Mouse (Mus musculus) hindbrain, embryonic 10.5 days (tissue): Measurements from ENCODE around the gene Gmppa. TPM values are rescaled to one million over a fixed set of nuclear protein-coding genes. Genes with fewer than 3 reads are reported as not detected.

ENCODE experiments used
- DNase-seq: peaks from one replicate; pipeline ENCODE4 v3.0.0-alpha.2; 2017; ENCODE audit warnings: low spot score
- H3K27ac ChIP-seq: fragments of 300-500 bp; sonication (generic); 2 replicates; pipeline ENCODE4 v1.5.1; 2016; ENCODE audit warnings: mild to moderate bottlenecking, moderate library complexity
- H3K27me3 ChIP-seq: fragments of 300-500 bp; sonication (generic); 2 replicates; pipeline ENCODE4 v1.6.1; 2016; ENCODE audit warnings: mild to moderate bottlenecking; ENCODE audit not compliant: poor library complexity, insufficient read depth, severe bottlenecking
- H3K36me3 ChIP-seq: fragments of 300-500 bp; sonication (generic); 2 replicates; pipeline ENCODE4 v1.6.1; 2016; ENCODE audit warnings: mild to moderate bottlenecking, moderate library complexity
- H3K4me1 ChIP-seq: fragments of 300-500 bp; sonication (generic); replicated peaks from 2 replicates; pipeline ENCODE4 v1.6.1; 2016; ENCODE audit warnings: mild to moderate bottlenecking
- H3K4me3 ChIP-seq: fragments of 300-500 bp; sonication (generic); 2 replicates; pipeline ENCODE4 v1.5.1; 2016; ENCODE audit warnings: mild to moderate bottlenecking, moderate library complexity
- H3K9me3 ChIP-seq: fragments of 300-500 bp; sonication (generic); 2 replicates; pipeline ENCODE4 v1.6.1; 2016; ENCODE audit warnings: mild to moderate bottlenecking, moderate library complexity
- WGBS: fragments of 180-500 bp; shearing (Covaris S2); methylation state at CpG from one replicate; pipeline ENCODE4 v1.1.7; 2016; 5-methylcytosine and 5-hydroxymethylcytosine counted together
- polyA plus RNA-seq: library from polyadenylated mRNA; unstranded; fragments of >200 nt; fragmentation: Nextera tagmentation; extraction: Ambion mirVana; gene quantifications from 2 replicates; pipeline ENCODE4 v1.2.1, GENCODE M21; 2016

Gmppa gene
- polyA plus RNA-seq, 1 experiment from 2014 or later: 91.2 TPM

DNA sequence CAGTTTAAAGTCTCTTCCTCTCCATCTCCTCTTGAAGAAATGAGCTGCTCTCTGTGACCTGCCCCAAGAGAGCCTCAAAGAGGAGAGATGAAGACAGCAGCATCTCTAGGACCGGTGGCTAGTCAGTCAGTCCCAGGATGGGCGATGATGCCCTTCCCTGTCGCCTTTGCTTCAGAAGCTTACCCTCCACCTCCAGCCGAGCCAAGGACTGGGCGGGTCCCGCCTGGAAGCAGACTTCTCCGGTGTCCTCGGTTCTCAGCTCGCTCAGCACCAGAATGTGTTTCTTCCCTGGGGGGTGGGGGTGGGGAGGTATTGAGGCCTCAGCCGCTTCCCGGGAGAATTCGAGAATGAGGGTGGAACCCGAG lies 51.3 kb downstream of the Gmppa start:
- WGBS: 1% methylated on average over 13 of the region's 13 CpGs
- H3K27me3 ChIP-seq: peaks cover 100% of the 10 kb centered on the region

DNA sequence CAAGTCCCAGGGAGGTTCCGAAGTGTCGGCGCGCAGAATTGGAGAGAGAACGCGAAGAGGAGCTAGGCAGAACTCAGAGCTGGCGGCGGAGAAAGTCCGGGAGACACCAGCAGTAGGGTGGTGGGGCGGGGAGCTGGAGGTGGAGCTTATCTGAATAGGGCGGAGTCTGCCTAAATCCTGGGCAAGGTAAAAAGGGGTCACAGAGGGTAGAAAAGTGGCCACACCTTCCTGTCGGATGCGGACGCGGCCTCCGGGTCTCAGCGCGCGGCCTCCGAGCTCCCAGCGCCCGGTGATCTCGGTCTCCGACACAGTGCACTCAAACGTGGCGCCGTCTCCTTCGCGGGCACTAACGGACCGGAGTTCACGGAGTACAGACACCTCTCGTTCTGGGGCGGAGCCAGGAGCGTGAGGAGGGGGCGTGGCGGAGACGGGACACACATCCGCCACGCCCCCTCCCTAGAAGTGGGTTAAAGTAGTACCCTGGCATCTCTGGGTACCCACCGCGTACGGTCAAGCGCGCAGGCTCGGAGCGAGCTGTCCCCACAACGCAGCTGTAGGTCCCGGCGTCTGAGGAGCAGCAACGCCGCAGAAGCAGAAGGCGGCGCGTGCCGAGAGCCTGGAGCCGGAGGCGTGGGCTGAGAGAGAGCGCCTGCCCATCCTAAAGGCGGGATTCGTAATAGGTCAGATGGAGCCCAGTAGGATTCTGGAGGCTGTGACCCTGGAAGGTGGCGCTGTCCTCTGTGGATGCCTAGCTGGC lies 51.9 kb downstream of the Gmppa start:
- under 1% methylated on average over 62 of the region's 62 CpGs for WGBS
- peaks cover 34% of the 10 kb centered on the region for H3K4me1 ChIP-seq
- H3K4me3 ChIP-seq: peak overlapping the region; percentile 66
- H3K27me3 ChIP-seq: peaks cover 100% of the 10 kb centered on the region
- DNase-seq: peak; percentile 81
- H3K36me3 ChIP-seq: peaks cover 41% of the 10 kb centered on the region
- no peaks in the 10 kb centered on the region for H3K9me3 ChIP-seq
- H3K27ac ChIP-seq: no peak overlapping the region; the same call in 1 of the 2 replicates

More for the DNA sequence above, 51.3 kb downstream of the Gmppa start:
- Histone ChIP-seq H3K36me3 (peaks cover 43% of the 10 kb centered on the region), H3K4me3 (peak overlapping the region; percentile 66), H3K4me1 (peaks cover 34% of the 10 kb centered on the region), H3K27ac (no peak overlapping the region; the same call in 1 of the 2 replicates), H3K9me3 (no peaks in the 10 kb centered on the region)
- DNase-seq: peak; percentile 28

DNA sequence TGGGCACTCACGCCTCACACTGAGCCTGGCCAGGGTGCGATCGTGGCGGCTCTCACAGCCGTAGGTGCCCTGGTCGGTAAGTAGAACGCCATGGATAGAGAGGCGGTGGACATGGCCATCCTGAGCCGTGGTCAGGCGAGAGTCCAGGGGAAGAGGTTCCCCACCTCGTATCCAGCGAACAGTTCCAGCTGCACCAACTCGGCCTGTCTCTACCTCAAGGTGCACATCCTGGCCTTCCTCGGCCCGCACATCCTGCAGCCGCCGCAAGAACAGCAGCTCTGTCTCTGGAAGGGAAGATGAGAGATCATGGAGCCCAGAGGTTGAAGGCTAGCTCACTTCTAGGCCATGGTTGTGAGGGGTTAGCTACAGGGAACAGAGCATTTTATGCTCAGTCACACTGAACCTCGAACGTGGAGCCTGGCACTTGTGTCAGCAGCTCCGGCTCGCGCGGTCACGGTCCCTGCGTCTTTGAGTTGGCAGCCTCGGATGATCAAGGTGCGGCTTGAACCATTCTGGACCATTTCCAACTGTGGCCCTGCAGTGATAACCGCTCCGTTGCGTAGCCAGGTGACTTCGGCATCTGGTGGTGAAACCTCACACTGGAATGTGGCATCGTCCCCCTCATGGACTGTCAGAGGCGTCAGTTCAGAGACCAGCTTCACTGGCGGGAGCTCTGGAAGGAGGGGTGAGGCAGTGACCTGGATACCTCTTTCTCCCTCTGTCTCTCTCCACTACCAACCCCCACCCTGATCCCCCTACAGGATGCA lies 55.2 kb downstream of the Gmppa start:
- no peak for DNase-seq
- Histone ChIP-seq H3K36me3 (peaks cover 17% of the 10 kb centered on the region), H3K4me3 (no peak overlapping the region), H3K27ac (no peak overlapping the region), H3K9me3 (no peaks in the 10 kb centered on the region), H3K27me3 (peaks cover 86% of the 10 kb centered on the region), H3K4me1 (peaks cover 34% of the 10 kb centered on the region)
- WGBS: 81% methylated on average over 34 of the region's 34 CpGs

DNA sequence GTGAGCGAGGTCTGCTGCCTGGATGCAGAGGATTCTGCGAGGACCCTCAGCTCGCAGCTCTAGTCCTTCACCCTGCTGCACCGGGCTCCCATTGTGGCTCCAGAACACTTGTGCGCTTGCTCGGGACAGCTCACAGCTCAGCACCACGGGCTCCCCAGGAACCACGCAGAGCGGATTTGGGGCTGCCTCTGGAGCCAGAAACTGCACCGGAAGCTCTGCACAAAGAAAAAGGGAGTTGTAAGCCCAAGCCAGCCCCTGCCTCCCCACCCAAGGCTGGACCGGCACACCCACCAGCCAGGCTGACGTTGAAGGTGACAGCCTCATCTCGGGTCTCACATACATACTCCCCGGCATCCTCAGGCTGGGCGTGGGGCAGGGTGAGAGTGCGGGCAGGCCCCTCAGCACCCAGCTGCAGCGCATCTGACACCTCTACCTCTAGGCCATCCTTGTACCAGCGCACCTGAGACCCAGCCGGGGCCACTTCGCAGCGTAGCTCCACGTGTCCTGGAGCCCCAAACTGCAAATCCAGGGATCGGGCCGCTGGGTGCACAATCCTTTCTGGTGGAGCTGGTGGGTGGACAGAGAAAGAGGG lies 56.9 kb downstream of the Gmppa start:
- Histone ChIP-seq H3K36me3 (peaks cover 33% of the 10 kb centered on the region), H3K4me1 (peaks cover 16% of the 10 kb centered on the region), H3K27me3 (peaks cover 74% of the 10 kb centered on the region), H3K4me3 (no peak overlapping the region), H3K27ac (no peak overlapping the region), H3K9me3 (no peaks in the 10 kb centered on the region)
- WGBS: 35% methylated on average over 24 of the region's 24 CpGs
- no peak for DNase-seq

Other genes with a start within 250 kb of the Gmppa start
- 21.6 and 23.8 TPM in 2 replicates for gene Ankzf1, start 243.8 kb upstream of the Gmppa start, polyA plus RNA-seq
- gene Atg9a, start 243.7 kb upstream of the Gmppa start, polyA plus RNA-seq: 23.1 and 32.1 TPM in 2 replicates
- 14.5 and 19.9 TPM in 2 replicates for gene Glb1l, start 225.1 kb upstream of the Gmppa start, polyA plus RNA-seq
- gene Stk16, start 225.1 kb upstream of the Gmppa start, polyA plus RNA-seq: 143 and 153 TPM in 2 replicates
- 10.8 and 19.4 TPM in 2 replicates for gene Tuba4a, start 216.1 kb upstream of the Gmppa start, polyA plus RNA-seq
- not detected in 2 replicates for gene A630095N17Rik, start 203.8 kb upstream of the Gmppa start, polyA plus RNA-seq
- gene Dnajb2, start 199.5 kb upstream of the Gmppa start, polyA plus RNA-seq: 28.9 and 37.5 TPM in 2 replicates
- 3.9 and 7.9 TPM in 2 replicates for gene Ptprn, start 171.4 kb upstream of the Gmppa start, polyA plus RNA-seq
- 7.5 and 22.3 TPM in 2 replicates for gene Resp18, start 157.5 kb upstream of the Gmppa start, polyA plus RNA-seq
- 154 and 199 TPM in 2 replicates for gene Dnpep, start 117.9 kb upstream of the Gmppa start, polyA plus RNA-seq
- 3.8 and 4.5 TPM in 2 replicates for gene Des, start 75.6 kb upstream of the Gmppa start, polyA plus RNA-seq
- 19.0 and 20.2 TPM in 2 replicates for gene Speg, start 60.6 kb upstream of the Gmppa start, polyA plus RNA-seq
- 3.8 and 9.3 TPM in 2 replicates for gene Asic4, start 14.5 kb downstream of the Gmppa start, polyA plus RNA-seq
- gene Chpf, start 43.4 kb downstream of the Gmppa start, polyA plus RNA-seq: 25.1 and 29.8 TPM in 2 replicates
- gene Tmem198, start 43.6 kb downstream of the Gmppa start, polyA plus RNA-seq: 8.6 and 20.4 TPM in 2 replicates
- gene Obsl1, start 70.5 kb downstream of the Gmppa start, polyA plus RNA-seq: 37.9 and 44.2 TPM in 2 replicates
- gene Inha, start 71.1 kb downstream of the Gmppa start, polyA plus RNA-seq: 2.7 TPM in 2 replicates
- gene Stk11ip, start 85.6 kb downstream of the Gmppa start, polyA plus RNA-seq: 29.6 and 30.0 TPM in 2 replicates
- 13.2 and 19.8 TPM in 2 replicates for gene Slc4a3, start 110.3 kb downstream of the Gmppa start, polyA plus RNA-seq